Mouse (Mus musculus) c-Kit-positive CD71-negative TER-119-negative erythroid progenitor cells, embryonic 14.5 days (primary cell): ENCODE data around the gene Col6a5.

Source experiments
- DNase-seq: peaks from one replicate; pipeline ENCODE4 v3.0.0-alpha.2; 2013; ENCODE audit warnings: low read depth

The Col6a5 gene

GRCm38 (mm10) chr9:105960533-105960932, at the start of gene Col6a5:
Gene Col6a5 (minus strand): TSS chr9:105960643.
- no peak for DNase-seq

GRCm38 (mm10) chr9:105997955-105998354, 37.5 kb upstream of the Col6a5 start:
- no peak for DNase-seq

GRCm38 (mm10) chr9:105992425-105992824, 32.0 kb upstream of the Col6a5 start:
- DNase-seq = no peak

- DNase-seq = no peak
Measured at GRCm38 (mm10) chr9:105990099-105990498, 29.7 kb upstream of the Col6a5 start.

- no peak for DNase-seq
Measured at GRCm38 (mm10) chr9:105989468-105989867, 29.0 kb upstream of the Col6a5 start.

GRCm38 (mm10) chr9:105988096-105988495, 27.7 kb upstream of the Col6a5 start:
- DNase-seq = no peak

- DNase-seq = no peak
Measured at GRCm38 (mm10) chr9:105984931-105985519, 24.6 kb upstream of the Col6a5 start.

GRCm38 (mm10) chr9:105978479-105978878, 18.0 kb upstream of the Col6a5 start:
- DNase-seq = no peak

- no peak for DNase-seq
Measured at GRCm38 (mm10) chr9:105976871-105977270, 16.4 kb upstream of the Col6a5 start.

GRCm38 (mm10) chr9:105976314-105976713, 15.9 kb upstream of the Col6a5 start:
- DNase-seq = no peak

- no peak for DNase-seq
Measured at GRCm38 (mm10) chr9:105973736-105974135, 13.3 kb upstream of the Col6a5 start.

- no peak for DNase-seq
Measured at GRCm38 (mm10) chr9:105972031-105972430, 11.6 kb upstream of the Col6a5 start.

GRCm38 (mm10) chr9:105971351-105971894, 11.0 kb upstream of the Col6a5 start:
- no peak for DNase-seq

GRCm38 (mm10) chr9:105970901-105971300, 10.5 kb upstream of the Col6a5 start:
- no peak for DNase-seq

- no peak for DNase-seq
Measured at GRCm38 (mm10) chr9:105967976-105968375, 7.5 kb upstream of the Col6a5 start.

- no peak for DNase-seq
Measured at GRCm38 (mm10) chr9:105959116-105959515, 1.3 kb downstream of the Col6a5 start.

- no peak for DNase-seq
Measured at GRCm38 (mm10) chr9:105949755-105950154, 10.7 kb downstream of the Col6a5 start.

- DNase-seq = no peak
Measured at GRCm38 (mm10) chr9:105947577-105947976, 12.9 kb downstream of the Col6a5 start.

- no peak for DNase-seq
Measured at GRCm38 (mm10) chr9:105933816-105934215, 26.6 kb downstream of the Col6a5 start.

- DNase-seq = no peak
Measured at GRCm38 (mm10) chr9:105929287-105929686, 31.2 kb downstream of the Col6a5 start.

- DNase-seq = no peak
Measured at GRCm38 (mm10) chr9:105928406-105929071, 31.9 kb downstream of the Col6a5 start.

GRCm38 (mm10) chr9:105923659-105924058, 36.8 kb downstream of the Col6a5 start:
- DNase-seq = no peak

GRCm38 (mm10) chr9:105915186-105915585, 45.3 kb downstream of the Col6a5 start:
- no peak for DNase-seq

GRCm38 (mm10) chr9:105910166-105910565, 50.3 kb downstream of the Col6a5 start:
- no peak for DNase-seq
